Mouse (Mus musculus) cerebellum, adult 18-20 months (tissue): ENCODE results near the gene Zfp954.
"Not testable (repeated sequence)": the region's sequence is repeated elsewhere in the genome, so short reads cannot be mapped to it uniquely, and the experiment has no call there.

ENCODE experiments used
- DNase-seq, 2 experiments: peaks; one replicate each; pipeline ENCODE4 v3.0.0; 2021

The Zfp954 gene

GRCm38 (mm10) chr7:7120921-7121601 is at the start of gene Zfp954:
Gene Zfp954, minus strand, starts transcription at chr7:7121488.
- peak; percentile 84 to 92 for DNase-seq

DNA sequence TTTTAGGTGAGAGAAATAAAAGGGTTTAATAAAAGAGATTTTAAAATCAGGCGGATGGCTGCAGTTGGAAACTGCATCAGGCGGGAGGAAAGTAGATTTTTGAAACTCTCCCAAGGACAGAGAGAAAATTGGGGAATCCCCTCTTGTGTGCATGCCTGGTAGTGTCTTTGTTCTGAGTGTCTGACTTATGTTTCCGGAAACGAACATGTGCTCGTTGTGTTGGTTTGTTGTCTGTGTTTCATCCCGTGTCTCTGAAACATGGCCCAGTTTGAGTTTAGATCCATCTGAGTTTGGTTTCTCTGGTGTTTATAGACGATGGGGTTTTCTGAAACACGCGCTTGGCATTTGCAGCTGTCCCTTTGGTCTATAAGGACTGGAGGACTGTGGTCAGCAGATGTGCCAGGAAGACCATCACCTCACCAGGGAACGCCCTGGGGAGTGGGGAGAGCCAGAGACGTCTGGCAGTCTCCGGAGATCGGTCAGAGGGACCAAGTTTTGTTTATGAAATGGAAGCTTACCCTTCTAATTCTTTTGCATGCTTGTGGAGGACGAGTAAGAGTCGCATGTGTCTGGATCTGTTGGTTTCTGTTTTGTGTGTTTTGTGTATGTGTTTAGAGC is 24.8 kb upstream of the Zfp954 start:
- no peak for DNase-seq

GRCm38 (mm10) chr7:7144215-7144614 is 22.9 kb upstream of the Zfp954 start:
- no peak for DNase-seq

DNA sequence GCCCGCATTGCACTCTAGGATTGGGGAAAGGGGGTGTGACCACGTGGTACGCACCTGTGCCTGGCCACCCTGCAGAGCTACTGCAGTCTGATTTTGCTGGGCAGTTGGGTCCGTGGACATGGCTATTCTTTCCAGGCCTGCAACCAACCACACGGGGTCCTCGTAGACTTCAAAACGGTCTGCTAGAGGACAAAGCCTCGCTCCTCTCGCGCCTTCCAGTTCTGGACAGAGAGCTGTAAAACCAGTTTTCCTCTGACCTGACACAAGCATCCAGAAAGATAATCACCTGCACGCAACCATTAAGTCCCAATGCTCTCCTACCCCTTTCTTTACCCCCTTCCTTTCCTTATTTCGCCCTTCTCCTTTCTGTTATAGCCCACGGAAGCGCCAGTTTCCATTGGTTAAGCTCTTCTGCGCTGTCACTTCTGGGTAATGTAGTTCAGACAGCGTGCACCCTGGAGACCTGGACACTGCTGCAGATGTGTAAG is 15.1 kb upstream of the Zfp954 start, which contains the start of gene Zfp773:
Gene Zfp773, minus strand, starts transcription at position 377 of the 488 bp plus-strand sequence.
- DNase-seq: peak; percentile 68 to 75

GRCm38 (mm10) chr7:7132751-7133150 is 11.5 kb upstream of the Zfp954 start:
- DNase-seq: no peak

GRCm38 (mm10) chr7:7130491-7131124 is 9.3 kb upstream of the Zfp954 start:
- not testable (repeated sequence) for DNase-seq

GRCm38 (mm10) chr7:7121602-7121980 is 303 bp upstream of the Zfp954 start:
- DNase-seq: no peak

- no peak for DNase-seq
Observed at GRCm38 (mm10) chr7:7118441-7118840, 2.8 kb downstream of the Zfp954 start.

DNA sequence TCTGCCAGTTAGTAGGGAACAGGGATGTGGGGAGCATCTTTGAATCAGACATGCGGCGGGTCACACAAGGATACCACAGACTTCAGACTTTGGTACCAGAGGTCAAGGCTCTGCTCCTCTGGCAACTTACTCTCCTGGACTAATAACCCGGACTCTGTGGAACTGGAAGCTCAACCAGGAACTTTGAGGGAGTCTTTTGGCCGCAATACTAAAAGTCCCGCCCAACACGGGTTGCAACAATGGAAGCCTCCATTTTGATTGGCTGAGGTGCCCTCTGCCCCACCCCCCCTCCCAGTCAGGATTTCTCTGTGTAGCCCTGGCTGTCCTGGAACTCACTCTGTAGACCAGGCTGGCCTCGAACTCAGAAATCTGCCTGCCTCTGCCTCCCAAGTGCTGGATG is 12.8 kb downstream of the Zfp954 start:
- no peak for DNase-seq
